Mouse (Mus musculus) right cerebral cortex, postnatal 4 days (tissue): ENCODE data around the gene Gprc5c.

Experiments used
- DNase-seq: peaks from one replicate; pipeline ENCODE4 v3.0.0-alpha.2; 2022

Gene Gprc5c

DNA sequence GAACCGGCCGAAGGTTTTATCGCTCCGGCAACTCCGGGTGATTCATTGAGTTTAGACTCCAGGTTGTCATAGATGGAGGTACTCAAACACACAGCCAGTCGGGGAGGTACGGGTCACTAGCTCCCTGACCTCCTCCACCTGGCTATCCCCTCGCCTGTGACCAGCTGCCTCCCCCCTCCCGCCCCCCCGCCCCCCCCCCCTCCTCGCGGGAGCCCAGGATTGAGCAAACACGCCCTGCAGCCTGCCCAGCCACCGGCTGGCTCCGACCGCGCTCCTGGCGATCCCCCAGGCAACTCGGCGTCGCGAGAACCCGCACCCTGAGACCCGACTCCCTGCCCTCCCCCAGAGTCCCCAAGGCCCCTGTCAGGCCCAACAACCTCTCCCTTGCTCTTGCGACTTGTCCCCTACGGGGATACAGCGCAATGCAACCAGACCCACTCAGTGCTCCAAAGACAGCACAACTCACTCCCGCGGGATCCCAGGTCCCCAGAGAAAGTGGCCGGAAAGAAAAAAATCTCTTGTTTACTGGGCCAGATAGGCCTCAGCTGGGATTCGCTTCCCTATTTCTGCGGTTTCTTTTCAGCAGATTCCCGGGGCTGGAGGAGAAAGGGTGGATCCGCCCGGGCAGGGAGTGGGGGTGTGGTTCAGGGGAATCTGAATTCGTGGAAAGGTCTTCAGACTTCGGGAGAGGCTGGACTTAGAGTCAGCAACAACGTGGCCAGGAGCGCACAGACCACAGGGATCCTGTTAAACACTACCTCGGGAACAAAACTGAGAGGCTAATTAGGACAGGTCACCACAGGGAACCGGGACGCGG, at the start of gene Gprc5c:
Gene Gprc5c, plus strand, starts transcription at position 701 of the 817 bp plus-strand sequence.
- no peak for DNase-seq

- no peak for DNase-seq
Measured at GRCm38 (mm10) chr11:114801906-114802305, 49.0 kb upstream of the Gprc5c start.

- no peak for DNase-seq
Measured at GRCm38 (mm10) chr11:114802540-114803267, 48.2 kb upstream of the Gprc5c start.

GRCm38 (mm10) chr11:114803990-114804389, 47.0 kb upstream of the Gprc5c start:
- no peak for DNase-seq

GRCm38 (mm10) chr11:114807025-114807424, 43.9 kb upstream of the Gprc5c start:
- DNase-seq: no peak

- DNase-seq: no peak
Measured at GRCm38 (mm10) chr11:114807686-114808427, 43.1 kb upstream of the Gprc5c start.

GRCm38 (mm10) chr11:114809371-114809770, 41.6 kb upstream of the Gprc5c start:
- no peak for DNase-seq

- DNase-seq: no peak
Measured at GRCm38 (mm10) chr11:114810344-114810743, 40.6 kb upstream of the Gprc5c start.

DNA sequence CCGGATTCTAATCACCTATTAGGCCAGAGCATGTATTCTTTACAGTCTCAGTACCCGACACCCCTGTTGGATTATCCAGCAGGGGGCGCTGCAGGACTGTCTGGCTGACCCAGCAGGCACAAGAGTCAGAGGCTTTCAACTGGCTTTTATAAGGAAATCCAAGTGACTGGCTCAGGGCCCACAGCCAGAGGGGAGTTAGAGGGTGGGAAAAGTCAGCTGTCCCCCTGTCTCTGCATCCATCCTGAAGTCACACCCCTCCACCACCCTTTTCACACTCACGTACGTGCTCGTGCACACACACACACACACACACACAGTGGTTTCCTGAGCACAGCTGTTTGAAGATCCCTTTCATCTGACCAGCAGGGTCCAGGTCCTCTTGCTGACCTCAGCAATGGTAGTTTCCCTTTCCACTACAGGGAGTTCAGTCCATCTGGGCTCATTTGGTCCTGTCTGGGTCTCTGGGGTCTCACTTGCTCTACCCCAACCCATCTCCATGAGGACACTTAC, 38.2 kb upstream of the Gprc5c start:
- peak; percentile 95 for DNase-seq

DNA sequence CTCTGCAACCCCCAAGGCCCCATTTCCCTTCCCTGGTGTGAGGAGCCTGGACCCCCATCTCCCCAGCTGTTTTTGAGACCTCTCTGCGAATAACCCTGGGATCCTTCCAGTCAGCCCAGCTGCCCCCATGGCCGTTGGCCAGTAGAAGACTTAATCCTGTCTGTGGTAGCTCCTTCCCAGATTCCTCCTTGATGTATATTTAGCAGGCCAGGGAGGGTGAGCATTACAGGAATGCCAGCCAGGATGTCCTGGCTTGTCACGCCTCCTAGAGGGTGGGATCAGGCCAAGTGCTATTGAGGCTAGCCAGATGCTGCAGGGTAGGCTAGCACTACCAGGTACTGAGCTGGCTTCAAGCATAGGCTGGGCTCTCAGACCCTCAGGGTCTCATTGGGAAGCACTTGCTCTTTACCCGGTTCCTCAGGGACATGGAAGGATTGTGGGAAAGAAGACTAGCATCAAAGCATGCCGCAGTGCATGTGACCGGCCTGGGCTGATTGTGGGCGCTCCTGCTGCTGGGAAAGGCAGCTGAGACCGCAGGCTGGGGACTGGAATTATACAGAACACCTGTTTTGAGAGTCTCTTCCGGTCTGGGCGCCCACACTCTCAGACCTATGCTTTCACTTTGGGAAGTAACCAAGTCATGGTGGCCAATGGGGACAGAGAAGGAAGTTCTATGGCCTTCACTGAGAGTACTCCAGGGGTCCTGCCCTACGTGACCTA, 35.9 kb upstream of the Gprc5c start:
- DNase-seq: no peak

GRCm38 (mm10) chr11:114816934-114817333, 34.0 kb upstream of the Gprc5c start:
- DNase-seq: no peak

- DNase-seq: no peak
Measured at GRCm38 (mm10) chr11:114818185-114818584, 32.8 kb upstream of the Gprc5c start.

- DNase-seq: no peak
Measured at GRCm38 (mm10) chr11:114819110-114819509, 31.8 kb upstream of the Gprc5c start.

DNA sequence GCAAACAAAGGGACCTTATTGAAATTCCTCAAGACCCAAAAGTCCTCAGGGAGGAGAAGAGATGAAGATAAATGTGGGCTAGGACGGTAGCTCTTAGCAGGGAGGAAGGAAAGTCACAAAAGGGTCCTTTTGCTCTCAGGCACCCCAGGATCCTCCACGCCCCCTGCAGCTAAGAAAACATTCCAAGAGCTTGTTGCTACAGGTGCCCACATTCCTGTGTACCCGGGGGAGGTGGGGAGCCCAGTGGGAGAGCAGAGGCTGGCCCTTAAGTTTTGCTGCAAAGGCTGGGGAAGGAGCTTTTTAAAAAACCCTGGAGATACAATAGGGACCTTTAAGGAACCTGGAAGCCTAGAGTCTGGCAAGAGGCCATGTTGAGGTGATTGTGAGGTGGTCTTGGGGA, 30.5 kb upstream of the Gprc5c start:
- no peak for DNase-seq

DNA sequence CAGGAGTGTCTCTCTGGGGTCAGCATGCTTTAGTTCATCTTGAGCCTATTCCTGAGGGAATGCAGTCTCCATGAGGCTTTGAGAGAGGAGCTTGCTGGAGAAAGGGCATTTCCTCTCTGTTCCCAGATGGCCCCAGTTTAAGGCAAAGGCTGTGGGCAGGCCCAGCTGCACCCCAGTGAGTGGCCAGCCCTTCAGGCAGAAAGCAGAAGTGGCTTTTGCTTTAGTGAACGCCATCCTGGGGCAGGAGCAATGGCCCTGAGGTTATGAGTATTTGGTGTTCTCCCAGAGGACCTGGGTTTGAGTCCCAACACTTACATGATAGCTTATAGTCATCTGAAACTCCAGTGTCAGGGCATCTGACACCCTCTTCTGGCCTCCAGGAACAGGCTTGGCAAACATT, 29.6 kb upstream of the Gprc5c start:
- no peak for DNase-seq

DNA sequence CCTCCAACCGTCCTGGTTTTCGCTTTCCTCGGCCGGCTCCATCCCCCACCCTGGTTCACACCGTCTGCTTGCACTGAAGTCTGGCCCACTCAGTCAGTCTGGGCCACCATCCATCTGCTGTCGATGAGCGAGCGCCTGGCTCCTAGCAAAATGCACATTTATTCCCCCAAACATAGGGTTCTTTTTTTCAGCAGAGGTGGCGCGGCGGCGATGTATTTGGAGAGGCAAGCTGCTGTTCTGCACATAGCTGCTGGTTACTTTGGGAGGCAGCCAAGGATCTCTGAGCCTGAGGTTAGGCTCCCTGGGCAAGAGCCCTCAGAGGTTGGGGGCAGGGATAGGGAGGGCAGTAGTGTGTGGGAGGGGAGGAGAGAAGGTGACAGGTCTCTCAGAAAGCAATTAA, 28.2 kb upstream of the Gprc5c start:
- peak; percentile 69 for DNase-seq

- DNase-seq: no peak
Measured at GRCm38 (mm10) chr11:114823199-114823725, 27.7 kb upstream of the Gprc5c start.

- no peak for DNase-seq
Measured at GRCm38 (mm10) chr11:114826686-114827085, 24.3 kb upstream of the Gprc5c start.

DNA sequence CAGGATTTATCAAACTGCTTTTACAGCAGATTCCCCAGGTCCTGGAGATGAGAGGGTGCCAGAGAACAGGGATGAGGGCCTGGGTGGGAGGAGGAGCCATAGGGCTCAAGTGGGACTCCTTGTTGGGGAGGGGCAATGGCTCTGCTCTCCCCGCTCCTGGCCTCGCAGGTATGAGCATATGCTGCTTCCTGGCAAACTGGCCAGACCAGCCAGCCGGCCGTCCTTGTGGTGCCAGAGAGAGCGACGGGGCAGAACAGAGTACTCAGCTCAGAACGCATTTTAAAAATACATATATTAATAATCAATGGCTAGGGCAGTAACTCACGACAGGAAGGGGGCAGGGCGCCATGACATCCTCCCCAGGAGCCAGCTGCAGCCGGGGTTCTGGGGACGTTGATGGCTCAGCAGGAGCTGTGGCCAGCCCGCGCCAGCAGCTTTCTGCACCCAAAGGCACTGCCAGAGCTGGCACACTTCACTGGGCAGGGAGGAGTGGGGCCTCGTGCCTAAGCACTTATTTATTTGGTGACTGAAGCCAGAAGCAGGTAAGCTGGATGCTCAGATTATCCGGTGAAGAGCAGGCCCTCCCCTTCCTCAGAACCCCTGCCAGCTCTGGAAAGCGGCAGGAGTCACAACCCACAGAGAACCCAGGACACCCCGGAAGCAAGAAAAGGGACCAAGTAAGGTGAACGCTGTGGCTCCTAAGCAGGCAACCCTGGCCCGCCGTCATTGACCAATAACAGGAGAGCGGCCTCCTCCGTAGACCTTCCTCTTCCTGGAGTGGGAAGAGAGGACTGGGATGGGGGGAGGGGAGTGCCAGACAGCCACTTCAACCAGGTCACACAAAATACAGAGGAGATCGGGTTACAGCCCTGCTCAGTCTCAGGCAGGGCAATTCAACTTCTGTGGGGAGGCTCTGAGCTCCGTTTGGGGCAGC, 21.2 kb upstream of the Gprc5c start:
- no peak for DNase-seq

GRCm38 (mm10) chr11:114830433-114830773, 20.5 kb upstream of the Gprc5c start:
- DNase-seq: no peak

- DNase-seq: no peak
Measured at GRCm38 (mm10) chr11:114833166-114833565, 17.8 kb upstream of the Gprc5c start.
